Mouse (Mus musculus) kidney, postnatal 36 days (tissue): ENCODE measurements around the gene Top3b.
"Not testable (repeated sequence)": the region's sequence is repeated elsewhere in the genome, so short reads cannot be mapped to it uniquely, and the experiment has no call there.

Source experiments
- DNase-seq, 2 experiments: peaks; one replicate each; pipeline ENCODE4 v3.0.0; 2021 to 2022; ENCODE audit warnings: mixed read lengths in 2 of 2

Gene Top3b

GRCm38 (mm10) chr16:16870617-16871331 is at the start of gene Top3b, which contains the start of gene Vpreb1:
Gene Top3b (plus strand): TSS chr16:16870736.
Gene Vpreb1 (minus strand): TSS chr16:16870843.
- peak; percentile 90 to 92 for DNase-seq

- peak; percentile 2 to 18 for DNase-seq
These were observed 45.1 kb upstream of the Top3b start for GRCm38 (mm10) chr16:16825476-16825875.

GRCm38 (mm10) chr16:16826223-16826622 is 44.3 kb upstream of the Top3b start:
- DNase-seq: no peak

- DNase-seq: peak; percentile 56 to 74
These were observed 41.5 kb upstream of the Top3b start, which contains the start of gene Spag6l for GRCm38 (mm10) chr16:16828757-16829615. Gene Spag6l (minus strand): TSS chr16:16829456.

GRCm38 (mm10) chr16:16829671-16830070 is 40.9 kb upstream of the Top3b start:
- DNase-seq: no peak

- DNase-seq: no peak
These were observed 21.3 kb upstream of the Top3b start for GRCm38 (mm10) chr16:16849196-16849595.

GRCm38 (mm10) chr16:16852411-16852810 is 18.1 kb upstream of the Top3b start:
- DNase-seq: no peak

- DNase-seq: peak; percentile 69 to 87
These were observed 15.7 kb upstream of the Top3b start for GRCm38 (mm10) chr16:16854836-16855235.

GRCm38 (mm10) chr16:16855541-16855940 is 15.0 kb upstream of the Top3b start:
- no peak for DNase-seq

GRCm38 (mm10) chr16:16856054-16856453 is 14.5 kb upstream of the Top3b start:
- not testable (repeated sequence) for DNase-seq

- no peak for DNase-seq
These were observed 13.6 kb upstream of the Top3b start for GRCm38 (mm10) chr16:16856731-16857476.

- no peak for DNase-seq
These were observed 8.2 kb upstream of the Top3b start for GRCm38 (mm10) chr16:16862288-16862687.

- DNase-seq: no peak
These were observed 6.6 kb upstream of the Top3b start, which contains the start of gene Igll1 for GRCm38 (mm10) chr16:16863978-16864377. Gene Igll1 (minus strand): TSS chr16:16863985.

- DNase-seq: no peak
These were observed 5.3 kb upstream of the Top3b start for GRCm38 (mm10) chr16:16865217-16865616.

- peak; percentile 74 to 83 for DNase-seq
These were observed 4.6 kb upstream of the Top3b start for GRCm38 (mm10) chr16:16865696-16866561.

- DNase-seq: no peak
These were observed 307 bp upstream of the Top3b start for GRCm38 (mm10) chr16:16870241-16870616.

- DNase-seq: no peak
These were observed 8.5 kb downstream of the Top3b start for GRCm38 (mm10) chr16:16879025-16879424.

- no peak for DNase-seq
These were observed 17.8 kb downstream of the Top3b start for GRCm38 (mm10) chr16:16888341-16888740.

- DNase-seq: no peak
These were observed 21.8 kb downstream of the Top3b start for GRCm38 (mm10) chr16:16892366-16892765.

- DNase-seq: no peak
These were observed 25.5 kb downstream of the Top3b start for GRCm38 (mm10) chr16:16896015-16896381.

- DNase-seq: peak; percentile 94 to 96
These were observed 26.0 kb downstream of the Top3b start, which contains the start of gene Ppm1f for GRCm38 (mm10) chr16:16896382-16897055. Gene Ppm1f (plus strand): TSS chr16:16896469.
